Comparison of ENCODE assay signal across 8 mouse cellular contexts in genomic region chr2:37771618-37772285, GRCm38 (mm10). TPM values are rescaled to one million over a fixed set of nuclear protein-coding genes. Genes with fewer than 3 reads are reported as not detected.
DNase-seq lines count a peak whose midpoint lies in the region; ATAC-seq and TF ChIP-seq lines count a peak whose summit lies in the region.

No protein-coding gene starts in this region.

- TF ChIP-seq CTCF in MEL (IDR thresholded peaks at IDR 0.05 in 2 of 3, conservative IDR thresholded peaks at IDR 0.05 in 1 of 3; ENCODE audit: control insufficient read depth in 1 of 3, insufficient read depth in 1 of 3, low read depth in 2 of 3, low read length in 3 of 3, poor library complexity in 1 of 3, severe bottlenecking in 1 of 3) = peak; percentile 57 to 91 (median 85)
- TF ChIP-seq CTCF in cerebellum, adult 2 months (IDR thresholded peaks at IDR 0.05; ENCODE audit: borderline replicate concordance, insufficient read depth, low read depth, low read length) = peak; percentile 72

- H3K9me3 ChIP-seq in MEL (replicated peaks; ENCODE audit: insufficient read depth, low read length) = no peaks in the 10 kb centered on the region
- H3K9me3 ChIP-seq in lung, embryonic 16.5 days (ENCODE audit: control insufficient read depth, low read length) = no peaks in the 10 kb centered on the region

- no peak overlapping the region for H3K27ac ChIP-seq in MEL (ENCODE audit: control insufficient read depth, low read depth, low read length)
- peak overlapping the region; percentile 70; the same call in 1 of the 2 replicates for H3K27ac ChIP-seq in cerebellum, adult 2 months (ENCODE audit: insufficient read depth, low read length)
- H3K27ac ChIP-seq in lung, embryonic 16.5 days (ENCODE audit: low read length) = no peak overlapping the region

- no peaks in the 10 kb centered on the region; a peak in 1 of 4 replicates for H3K4me1 ChIP-seq in MEL (ENCODE audit: control insufficient read depth in 1 of 2, insufficient read depth in 2 of 2, low read length in 2 of 2)
- peaks cover 12% of the 10 kb centered on the region for H3K4me1 ChIP-seq in cerebellum, adult 2 months (ENCODE audit: control insufficient read depth, insufficient read depth, low read length)
- H3K4me1 ChIP-seq in lung, embryonic 16.5 days (replicated peaks; ENCODE audit: control insufficient read depth, insufficient read depth, low read length) = peaks cover 28% of the 10 kb centered on the region

- WGBS in cerebellum, adult 2 months = 2% methylated on average over 18 of the region's 18 CpGs
- under 1% methylated on average over 18 of the region's 18 CpGs for WGBS in lung, embryonic 16.5 days

- DNase-seq in MEL (ENCODE audit: low read depth, low spot score) = peak; percentile 89
- peak; percentile 88 to 95 for DNase-seq in cerebellum, adult 2 months
- peak; percentile 90 for DNase-seq in forelimb bud, embryonic 11.5 days (ENCODE audit: low read depth, low spot score)
- peak; percentile 97 for DNase-seq in layer of hippocampus, adult 9-10 months (ENCODE audit: low spot score)
- DNase-seq in ovary, postnatal 10 days (ENCODE audit: low spot score) = peak; percentile 77
- peak; percentile 84 to 94 for DNase-seq in thymus, postnatal 10 days (ENCODE audit: low spot score in 2 of 2)

- peak overlapping the region; percentile 46 for H3K9ac ChIP-seq in MEL (ENCODE audit: control insufficient read depth, low read depth, low read length, poor library complexity, severe bottlenecking)
- H3K9ac ChIP-seq in lung, embryonic 16.5 days (ENCODE audit: low read length) = peak overlapping the region; percentile 33; the same call in 1 of the 2 replicates

- H3K4me3 ChIP-seq in MEL (ENCODE audit: control insufficient read depth in 1 of 2, insufficient read depth in 1 of 2, low read depth in 2 of 2, low read length in 2 of 2) = peak overlapping the region; percentile 65
- peak overlapping the region; percentile 86 for H3K4me3 ChIP-seq in cerebellum, adult 2 months (replicated peaks; ENCODE audit: insufficient read depth, low read depth, low read length)
- peak overlapping the region; percentile 54 for H3K4me3 ChIP-seq in lung, embryonic 16.5 days (ENCODE audit: low read length)

- no peak for TF ChIP-seq EP300 in MEL (IDR thresholded peaks at IDR 0.05; ENCODE audit: low read depth in 1 of 2, low read length in 2 of 2)

- no peaks in the 10 kb centered on the region for H3K36me3 ChIP-seq in MEL (ENCODE audit: control insufficient read depth in 1 of 2, insufficient read depth in 2 of 2, low read length in 2 of 2)
- no peaks in the 10 kb centered on the region for H3K36me3 ChIP-seq in lung, embryonic 16.5 days (ENCODE audit: control insufficient read depth, insufficient read depth, low read length)

- H3K27me3 ChIP-seq in MEL (ENCODE audit: control insufficient read depth in 1 of 2, insufficient read depth in 2 of 2, low read length in 2 of 2) = no peaks in the 10 kb centered on the region
- no peaks in the 10 kb centered on the region for H3K27me3 ChIP-seq in cerebellum, adult 2 months (ENCODE audit: control insufficient read depth, insufficient read depth, low read length)
- H3K27me3 ChIP-seq in lung, embryonic 16.5 days (ENCODE audit: control insufficient read depth, insufficient read depth, low read depth, low read length) = peaks cover 3% of the 10 kb centered on the region; the same call in 1 of the 2 replicates

- no peak for TF ChIP-seq POLR2A in MEL (IDR thresholded peaks at IDR 0.05; ENCODE audit: control insufficient read depth in 1 of 2, insufficient read depth in 1 of 2, low read depth in 1 of 2, low read length in 2 of 2, poor library complexity in 1 of 2)
- TF ChIP-seq POLR2A in cerebellum, adult 2 months (IDR thresholded peaks at IDR 0.05; ENCODE audit: borderline replicate concordance, insufficient read depth, low read length) = no peak

- peak; percentile 69 for TF ChIP-seq RAD21 in MEL (IDR thresholded peaks at IDR 0.05; ENCODE audit: low read depth, low read length)

- ATAC-seq in hematopoietic stem cell, adult 5-6 weeks (replicated peaks in 1 of 2; ENCODE audit: insufficient read depth in 1 of 2, low FRiP score in 2 of 2, low TSS enrichment in 1 of 2, low read depth in 1 of 2, poor library complexity in 2 of 2, severe bottlenecking in 2 of 2) = peak; percentile 77 to 79
- peak; percentile 67 for ATAC-seq in lung, embryonic 16.5 days (ENCODE audit: low read depth)

- H3K79me2 ChIP-seq in MEL (ENCODE audit: control insufficient read depth, insufficient read depth, low read length, poor library complexity) = no peaks in the 10 kb centered on the region

- H3K4me2 ChIP-seq in lung, embryonic 16.5 days (ENCODE audit: low read depth, low read length) = peak overlapping the region; percentile 77

TF ChIP-seq in MEL, 35 proteins besides CTCF, POLR2A, EP300 and RAD21:
- TF ChIP-seq SIN3A (IDR thresholded peaks at IDR 0.05; ENCODE audit: low read length) = 0 out of 2 replicates have a peak, but pooled peaks have one; percentile 34
- TF ChIP-seq ZC3H11A (IDR thresholded peaks at IDR 0.05; ENCODE audit: low read depth, low read length) = peak; percentile 78
- TF ChIP-seq MAX (IDR thresholded peaks at IDR 0.05; ENCODE audit: low read length) = no peak
- no peak for TF ChIP-seq MAZ (IDR thresholded peaks at IDR 0.05; ENCODE audit: low read depth, low read length)
- peak; percentile 60; the same call in 1 of the 2 replicates for TF ChIP-seq ZNF384 (IDR thresholded peaks at IDR 0.05; ENCODE audit: low read depth, low read length)
- peak; percentile 70 for TF ChIP-seq SMC3 (IDR thresholded peaks at IDR 0.05; ENCODE audit: low read depth, low read length)
- TF ChIP-seq GATA1 (IDR thresholded peaks at IDR 0.05; ENCODE audit: low read depth, low read length) = peak; percentile 78
- TF ChIP-seq USF2 (IDR thresholded peaks at IDR 0.05; ENCODE audit: borderline replicate concordance in 1 of 2, insufficient read depth in 1 of 2, low read depth in 1 of 2, low read length in 2 of 2) = no peak
TF ChIP-seq in MEL: peak in this region for 5.

RNA-seq across cellular contexts. Expression of gene Crb2, which starts 4.3 kb away (rescaled TPM):
- not detected in 2 replicates for total RNA-seq in MEL (2012; rRNA removed)
- not detected for polyA plus RNA-seq in MEL (2012; ENCODE audit: insufficient read depth in 1 of 2, insufficient read length in 2 of 2, low read depth in 1 of 2, low replicate concordance in 2 of 2, missing spikeins in 1 of 2)
- 1.1 and 1.4 TPM in 2 replicates for polyA plus RNA-seq in cerebellum, adult 2 months (2012; rRNA removed)
- not detected in 2 replicates for total RNA-seq in hematopoietic stem cell, adult 5-6 weeks (2017)
- polyA plus RNA-seq in lung, embryonic 16.5 days (2015; fragmentation: Nextera tagmentation; extraction: Ambion mirVana) = 0.77 and 0.88 TPM in 2 replicates
